Mouse (Mus musculus) erythroblast, embryonic 14.5 days (primary cell): Measurements from ENCODE around the gene Rnf17.

Experiments
- GATA1 ChIP-seq: IDR thresholded peaks from 2 replicates; pipeline ENCODE4 v1.6.1; 2012; ENCODE audit warnings: low read length, inconsistent platforms, mixed read lengths
- TAL1 ChIP-seq: IDR thresholded peaks from 3 replicates; pipeline ENCODE4 v1.6.1; 2012; ENCODE audit warnings: low read length, inconsistent platforms, mixed read lengths

GRCm38 (mm10) chr14:56398001-56398400, 4.4 kb upstream of the Rnf17 start:
- no peak for TF ChIP-seq GATA1
- TF ChIP-seq TAL1: no peak
